Mouse (Mus musculus) forelimb bud, embryonic 11.5 days (tissue): Measurements from ENCODE around the gene Slc25a41.

Source experiments
- DNase-seq: peaks from one replicate; pipeline ENCODE4 v3.0.0-alpha.2; 2012; ENCODE audit warnings: low read depth, low spot score

Slc25a41 gene

DNA sequence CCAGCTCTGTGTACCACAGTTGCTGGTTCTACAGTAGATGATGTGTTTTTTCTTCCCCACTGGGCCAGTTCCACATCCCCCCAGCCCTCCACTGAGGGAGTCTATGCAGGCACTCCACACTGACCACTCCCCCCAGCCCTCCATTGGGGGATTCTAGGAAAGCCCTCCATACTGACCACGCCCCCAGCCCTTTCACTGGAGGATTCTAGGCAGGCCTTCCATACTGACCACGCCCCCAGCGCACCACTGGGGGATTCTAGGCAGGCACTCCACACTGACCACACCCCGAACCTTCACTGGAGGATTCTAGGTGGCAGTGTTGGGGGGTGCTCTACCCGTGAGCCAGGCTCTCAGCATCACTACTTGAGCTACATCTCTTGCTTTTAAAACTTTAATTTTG lies 6.0 kb upstream of the Slc25a41 start:
- no peak for DNase-seq

- DNase-seq = no peak
Measured at GRCm38 (mm10) chr17:57038978-57039377, 2.5 kb downstream of the Slc25a41 start.

DNA sequence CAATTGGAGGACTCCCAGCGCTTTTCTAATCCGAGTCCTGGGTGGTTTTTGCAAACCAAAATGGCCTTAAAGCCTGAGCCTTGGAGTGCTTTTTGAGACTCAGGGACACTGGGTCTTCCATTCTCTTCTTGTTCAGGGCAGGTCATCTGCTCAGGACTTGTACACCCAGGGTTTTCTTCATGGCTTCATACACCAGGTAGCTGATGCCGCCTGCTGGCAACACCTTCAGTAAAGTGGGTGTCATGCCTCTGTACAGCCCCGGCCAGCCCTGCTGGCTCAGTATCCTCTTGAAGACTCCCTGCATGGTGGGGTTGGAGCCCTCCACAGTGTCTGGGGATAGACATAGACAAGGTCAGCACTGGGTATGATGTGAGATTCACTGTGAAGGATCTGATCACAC lies 8.6 kb downstream of the Slc25a41 start:
- DNase-seq = no peak

GRCm38 (mm10) chr17:57031661-57032420 lies 9.6 kb downstream of the Slc25a41 start:
- peak; percentile 100 for DNase-seq

- DNase-seq = no peak
Measured at GRCm38 (mm10) chr17:57030931-57031660, 10.4 kb downstream of the Slc25a41 start, which contains the start of gene Khsrp. Gene Khsrp, minus strand, starts transcription at chr17:57031522.

DNA sequence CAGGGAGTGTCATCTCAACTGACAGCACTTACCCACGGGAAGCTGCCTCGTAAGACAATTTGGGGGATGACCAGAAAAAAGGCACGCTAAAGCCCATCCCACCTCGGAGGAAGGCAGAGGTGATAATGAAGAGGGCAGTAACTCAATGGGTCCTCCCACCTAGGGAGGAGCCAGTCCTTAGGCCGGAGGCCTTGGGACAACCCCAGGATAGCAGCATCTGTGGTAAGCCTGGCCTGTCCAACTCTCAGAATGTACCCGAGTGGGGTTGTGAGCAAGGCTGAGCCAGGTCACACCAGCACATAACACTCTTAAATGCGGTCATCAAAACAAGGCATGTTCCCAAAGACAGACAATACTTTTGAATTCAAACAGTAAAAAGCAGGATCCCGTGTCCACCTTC lies 11.8 kb downstream of the Slc25a41 start:
- DNase-seq = no peak

GRCm38 (mm10) chr17:57027471-57027870 lies 14.0 kb downstream of the Slc25a41 start:
- DNase-seq = no peak

GRCm38 (mm10) chr17:57020960-57021359 lies 20.5 kb downstream of the Slc25a41 start:
- no peak for DNase-seq

DNA sequence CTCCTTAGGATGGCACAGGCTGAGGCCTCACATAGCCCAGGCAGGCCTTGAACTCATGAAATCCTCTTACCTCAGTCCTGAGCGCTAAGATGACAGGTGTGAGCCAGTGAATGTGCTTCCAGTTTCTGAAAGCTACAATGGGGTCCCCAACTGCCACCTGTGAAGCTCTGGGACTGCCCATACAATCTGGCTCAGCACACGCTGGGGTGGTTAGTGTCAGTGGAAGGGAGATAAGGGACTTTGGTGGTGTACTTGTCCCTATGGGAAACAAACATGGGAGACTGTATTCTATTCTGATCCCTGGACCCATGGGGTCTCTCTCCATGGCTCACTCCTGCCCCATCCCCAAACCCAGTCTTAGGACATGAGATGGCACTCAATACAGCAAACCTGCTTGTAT lies 21.8 kb downstream of the Slc25a41 start:
- no peak for DNase-seq

GRCm38 (mm10) chr17:57012245-57012795 lies 29.1 kb downstream of the Slc25a41 start:
- no peak for DNase-seq

DNA sequence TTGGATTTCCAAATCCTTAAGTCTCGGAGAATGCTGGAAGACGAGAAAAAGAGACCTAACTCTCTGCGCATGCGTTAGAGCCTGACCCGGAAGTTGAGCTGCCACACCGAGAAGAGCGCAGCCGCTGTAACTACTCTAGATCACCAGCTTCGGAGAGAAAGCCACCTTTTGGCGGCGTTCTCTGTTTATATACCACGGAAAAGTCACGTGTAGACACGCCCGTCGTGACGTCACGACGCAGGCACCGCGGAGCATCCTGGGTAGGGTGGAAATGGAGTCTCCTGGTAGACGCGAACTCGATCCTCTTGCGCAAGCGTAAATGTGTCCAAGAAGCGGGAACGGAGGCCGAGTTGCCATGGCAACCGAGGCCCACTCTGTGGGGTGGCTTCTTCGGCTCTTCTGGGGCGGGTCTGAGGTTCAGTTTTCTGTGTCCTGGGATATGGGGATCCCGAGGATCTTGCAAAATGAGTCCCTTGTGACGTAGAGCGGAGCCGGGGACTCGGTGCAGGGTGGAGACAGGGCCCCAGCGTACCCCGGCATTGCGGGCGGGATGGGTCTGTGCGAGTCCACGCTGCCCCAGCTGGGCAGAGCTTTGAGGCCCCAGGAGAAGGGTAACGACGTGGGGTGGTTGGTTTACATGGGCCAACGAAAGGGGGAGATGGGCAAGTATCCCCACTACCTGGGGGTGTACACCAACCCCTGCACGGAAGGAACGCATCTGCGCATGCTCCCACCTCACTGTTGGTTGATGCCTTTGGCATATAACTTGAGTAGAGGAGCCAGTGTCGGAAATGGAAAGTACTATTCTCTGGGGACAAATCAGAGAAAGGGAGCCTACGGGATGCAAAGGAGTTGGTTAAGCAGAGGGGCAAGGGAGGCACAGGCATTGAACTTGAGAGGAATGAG lies 30.0 kb downstream of the Slc25a41 start, which contains the start of the genes Gtf2f1 and Gm17949:
Gene Gtf2f1 (minus strand): TSS at position 53 of the 906 bp plus-strand sequence.
Gene Gm17949 (plus strand): TSS at position 234 of the 906 bp plus-strand sequence.
- peak; percentile 100 for DNase-seq

DNA sequence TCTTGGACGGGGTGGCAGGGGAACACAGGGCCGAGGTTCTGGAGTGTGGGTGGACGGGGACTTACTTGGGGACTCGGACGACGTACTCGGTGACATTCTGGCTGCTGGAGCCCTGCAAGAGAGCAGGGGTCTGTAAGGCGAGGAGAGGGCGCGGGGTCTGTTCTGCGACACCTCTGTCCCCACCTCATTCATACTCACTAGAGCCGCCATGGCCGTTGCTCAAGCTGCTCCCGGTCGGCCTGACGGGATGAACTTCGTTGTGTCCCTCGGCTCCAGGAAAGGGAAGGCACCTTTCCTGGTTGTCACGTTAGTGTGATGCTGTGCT lies 30.6 kb downstream of the Slc25a41 start:
- no peak for DNase-seq

GRCm38 (mm10) chr17:57007137-57007905 lies 34.1 kb downstream of the Slc25a41 start:
- no peak for DNase-seq

GRCm38 (mm10) chr17:57003994-57004393 lies 37.5 kb downstream of the Slc25a41 start:
- no peak for DNase-seq

GRCm38 (mm10) chr17:57001228-57001627 lies 40.2 kb downstream of the Slc25a41 start:
- no peak for DNase-seq

DNA sequence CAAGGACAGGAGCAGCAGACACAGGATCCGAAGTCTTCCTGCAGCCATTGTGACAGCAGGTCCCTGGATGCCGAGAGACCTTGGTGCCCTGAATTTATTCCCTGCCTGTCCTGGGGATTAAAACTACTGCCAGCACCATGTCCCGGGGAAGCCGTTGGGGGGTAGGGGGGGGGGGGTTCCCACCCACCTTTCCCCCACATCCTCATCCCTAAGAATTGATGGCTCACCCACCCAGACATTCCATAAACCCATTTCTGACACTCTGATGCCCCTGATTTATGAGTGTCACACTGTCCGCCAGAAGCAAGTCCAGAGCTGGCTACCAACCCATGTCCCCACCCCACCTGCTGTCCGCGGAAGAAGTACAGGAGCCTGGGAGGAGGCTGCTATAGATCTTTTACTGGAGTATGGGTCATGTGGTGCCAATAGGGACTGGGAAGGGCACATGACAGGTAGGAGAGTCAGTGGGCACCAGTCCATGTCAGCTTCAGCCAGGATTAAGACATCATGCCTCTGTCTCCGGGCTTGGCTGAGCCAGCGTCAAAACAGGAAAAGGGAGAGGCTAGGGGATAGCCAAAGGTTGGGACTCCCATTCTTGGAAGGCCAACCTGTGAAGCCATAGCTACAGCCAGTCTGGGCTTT lies 41.4 kb downstream of the Slc25a41 start, which contains the start of gene Pspn:
Gene Pspn (minus strand): TSS at position 51 of the 642 bp plus-strand sequence.
- no peak for DNase-seq

- DNase-seq = no peak
Measured at GRCm38 (mm10) chr17:56999414-56999813, 42.0 kb downstream of the Slc25a41 start.

DNA sequence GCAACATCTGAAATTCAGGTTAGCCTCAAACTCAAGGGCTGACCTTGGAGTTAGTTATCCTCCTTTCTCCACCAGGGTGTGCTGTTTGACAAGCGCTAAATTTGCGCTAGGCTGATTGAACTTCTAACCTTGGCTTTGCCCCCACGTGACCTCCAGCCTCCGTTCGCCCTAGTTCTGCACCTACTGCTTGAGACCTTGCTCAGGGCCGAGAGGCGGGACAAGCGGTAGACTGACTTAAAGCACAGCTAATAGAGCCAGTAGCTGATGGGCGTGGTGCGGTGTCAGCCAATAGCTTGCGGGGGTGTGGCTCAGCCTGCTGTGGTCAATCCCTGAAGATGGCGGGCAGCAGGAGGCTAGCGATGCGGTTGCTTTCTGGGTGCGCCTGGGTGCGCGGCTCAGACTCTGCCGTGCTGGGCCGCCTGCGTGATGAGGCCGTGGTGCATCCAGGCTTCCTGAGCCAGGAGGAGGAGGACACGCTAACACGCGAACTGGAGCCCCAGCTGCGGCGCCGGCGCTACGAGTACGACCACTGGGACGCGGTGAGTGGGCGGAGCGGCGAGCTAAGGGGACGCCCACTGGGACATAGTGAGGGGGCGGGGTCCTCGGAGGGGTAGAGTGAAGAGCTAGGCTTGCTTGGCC lies 44.3 kb downstream of the Slc25a41 start, which contains the start of gene Alkbh7:
Gene Alkbh7 (plus strand): TSS at position 311 of the 639 bp plus-strand sequence.
- peak; percentile 97 for DNase-seq

DNA sequence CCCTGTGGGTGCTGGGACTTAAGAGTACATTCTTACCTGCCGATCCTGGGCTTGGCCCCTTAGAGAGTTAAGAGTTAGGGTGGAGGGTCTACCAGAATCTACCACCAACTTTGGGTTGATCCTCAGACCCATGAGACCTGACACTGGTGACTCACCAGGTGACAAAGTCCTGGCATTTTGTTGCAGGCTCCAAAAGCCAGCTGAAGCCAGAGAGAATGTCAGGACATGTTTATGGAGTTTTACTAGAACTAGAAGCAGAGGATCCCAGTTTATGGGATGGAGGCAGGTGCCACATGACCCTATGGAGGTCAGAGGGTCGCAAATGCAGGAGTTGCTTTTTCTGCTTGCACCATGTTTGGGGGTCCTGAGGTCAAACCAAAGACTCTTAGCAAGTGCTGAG lies 44.9 kb downstream of the Slc25a41 start:
- no peak for DNase-seq

GRCm38 (mm10) chr17:56995046-56995445 lies 46.4 kb downstream of the Slc25a41 start:
- DNase-seq = no peak
